Mouse (Mus musculus): ENCODE measurements at regions not wholly inside any gene's neighbourhood (a gene's known extent, or its start where the extent isn't known, plus 50 kb on each side); places are given as distances from the start of the nearest gene placed in this dataset.

DNA sequence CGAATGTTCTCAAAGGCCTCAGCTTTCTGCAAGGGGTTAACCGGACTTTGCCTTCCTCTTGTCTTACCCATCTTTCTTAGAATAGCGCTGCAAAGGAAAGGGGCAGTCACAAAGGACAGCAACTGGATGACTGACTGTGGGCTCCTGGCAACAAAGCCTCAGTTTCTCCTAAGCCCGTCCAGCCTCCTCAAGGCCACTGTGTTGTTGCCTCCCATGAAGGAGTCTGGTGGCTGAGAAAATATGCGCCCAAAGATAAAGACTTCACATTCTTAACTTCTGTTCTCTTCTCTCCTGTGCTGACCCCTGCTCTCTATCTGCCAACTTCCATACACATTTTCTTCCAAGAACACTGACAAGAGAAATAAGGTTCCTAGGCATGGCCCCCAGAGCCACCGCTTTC lies 76.3 kb upstream of the Otud4 start:
- TF ChIP-seq CTCF (IDR thresholded peaks at IDR 0.05; ENCODE audit: control insufficient read depth, insufficient read depth, insufficient read length) (no peak), MAX (IDR thresholded peaks at IDR 0.05) (no peak), USF1 (IDR thresholded peaks at IDR 0.05; ENCODE audit: low read depth) (no peak), CEBPB (IDR thresholded peaks at IDR 0.05; ENCODE audit: low read depth) (no peak), FOSL1 (IDR thresholded peaks at IDR 0.05; ENCODE audit: insufficient read depth, low read length, poor library complexity, severe bottlenecking) (no peak), MYOD1 (IDR thresholded peaks at IDR 0.05; ENCODE audit: control insufficient read depth, insufficient read length, low read depth) (no peak), MYOG (IDR thresholded peaks at IDR 0.05; ENCODE audit: control insufficient read depth, extremely low read depth, insufficient read length) (no peak)

All from C2C12 (cell line).